Mouse (Mus musculus): ENCODE data around the gene Asah2. TPM values are rescaled to one million over a fixed set of nuclear protein-coding genes. Genes with fewer than 3 reads are reported as not detected.

The Asah2 gene
- 0.33 TPM for polyA plus RNA-seq (2017; shearing (Covaris generic))

GRCm38 (mm10) chr19:32107771-32108306, at the start of gene Asah2:
Gene Asah2 (minus strand): TSS chr19:32108211.

Other genes starting within 250 kb of the Asah2 start
- gene A1cf, start 239.4 kb downstream of the Asah2 start, polyA plus RNA-seq (2017; shearing (Covaris generic)): 0.28 TPM

Measured in inflammation-experienced regulatory T-cells, adult 16 weeks (primary cell).